Mouse (Mus musculus) layer of hippocampus, adult 8-10 months (tissue): Measurements from ENCODE around the gene Tsen34. TPM values are rescaled to one million over a fixed set of nuclear protein-coding genes. Genes with fewer than 3 reads are reported as not detected.

Experiments
- DNase-seq, 2 experiments: peaks; one replicate each; pipeline ENCODE4 v3.0.0; 2022; ENCODE audit warnings: low spot score in 2 of 2
- total RNA-seq, 4 experiments: library from RNA; stranded (reverse); gene quantifications; 2 replicates each; pipeline ENCODE4 v1.2.4; 2022

Gene Tsen34
- 10 to 100 TPM; 81.0 to 88.0 (median 82.8) TPM for total RNA-seq

DNA sequence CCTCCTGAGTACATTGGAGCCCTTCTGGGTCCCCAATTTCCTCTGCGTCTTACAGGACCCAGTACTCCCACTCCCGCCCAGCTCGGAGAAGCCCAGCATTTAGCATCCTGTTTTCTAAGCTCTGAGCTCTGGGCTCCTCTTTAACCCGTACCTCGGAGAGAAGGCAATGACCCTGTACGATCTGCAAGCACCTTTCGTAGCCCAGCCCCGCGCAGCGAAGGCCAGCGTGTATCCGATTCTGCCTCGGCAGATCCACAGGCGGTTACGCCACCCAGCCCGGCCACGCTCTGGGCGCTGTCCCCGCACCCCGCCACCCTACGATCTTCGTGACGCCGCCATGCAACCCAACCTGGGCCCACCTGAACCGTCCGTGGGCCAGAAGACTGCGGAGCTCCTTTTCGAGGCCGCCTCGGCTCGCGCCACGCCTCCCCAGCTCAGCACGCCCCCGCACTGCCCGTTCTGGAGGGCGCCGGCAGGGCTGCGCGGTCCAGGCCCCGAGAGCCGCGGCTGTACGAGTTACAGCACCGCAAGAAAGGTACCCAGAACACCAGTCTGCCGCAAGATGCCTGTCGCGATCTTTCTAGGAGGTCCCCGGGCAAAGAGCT, at the start of gene Tsen34:
TSS of gene Tsen34 (plus strand) at position 482 of the 605 bp plus-strand sequence.
- DNase-seq, result no peak

- no peak for DNase-seq
Measured at GRCm38 (mm10) chr7:3643412-3643811, 49.3 kb upstream of the Tsen34 start.

GRCm38 (mm10) chr7:3643843-3644242, 48.8 kb upstream of the Tsen34 start:
- DNase-seq, result no peak

DNA sequence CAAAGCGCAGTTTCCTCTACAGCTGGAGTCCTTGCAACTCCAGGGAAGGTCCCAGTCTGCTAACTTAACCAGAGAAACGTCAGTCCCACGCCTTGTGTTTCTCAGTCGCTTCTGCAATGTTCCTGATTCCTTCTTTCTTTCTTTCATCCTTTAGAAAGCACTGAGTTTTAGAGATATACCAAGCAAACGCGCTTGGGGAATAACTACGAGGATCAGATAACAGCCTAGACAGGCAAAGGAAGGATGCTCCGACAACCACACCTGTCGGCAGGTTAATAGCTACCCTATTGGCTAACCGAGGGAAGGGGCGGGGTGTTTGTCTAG, 48.4 kb upstream of the Tsen34 start:
- no peak for DNase-seq

DNA sequence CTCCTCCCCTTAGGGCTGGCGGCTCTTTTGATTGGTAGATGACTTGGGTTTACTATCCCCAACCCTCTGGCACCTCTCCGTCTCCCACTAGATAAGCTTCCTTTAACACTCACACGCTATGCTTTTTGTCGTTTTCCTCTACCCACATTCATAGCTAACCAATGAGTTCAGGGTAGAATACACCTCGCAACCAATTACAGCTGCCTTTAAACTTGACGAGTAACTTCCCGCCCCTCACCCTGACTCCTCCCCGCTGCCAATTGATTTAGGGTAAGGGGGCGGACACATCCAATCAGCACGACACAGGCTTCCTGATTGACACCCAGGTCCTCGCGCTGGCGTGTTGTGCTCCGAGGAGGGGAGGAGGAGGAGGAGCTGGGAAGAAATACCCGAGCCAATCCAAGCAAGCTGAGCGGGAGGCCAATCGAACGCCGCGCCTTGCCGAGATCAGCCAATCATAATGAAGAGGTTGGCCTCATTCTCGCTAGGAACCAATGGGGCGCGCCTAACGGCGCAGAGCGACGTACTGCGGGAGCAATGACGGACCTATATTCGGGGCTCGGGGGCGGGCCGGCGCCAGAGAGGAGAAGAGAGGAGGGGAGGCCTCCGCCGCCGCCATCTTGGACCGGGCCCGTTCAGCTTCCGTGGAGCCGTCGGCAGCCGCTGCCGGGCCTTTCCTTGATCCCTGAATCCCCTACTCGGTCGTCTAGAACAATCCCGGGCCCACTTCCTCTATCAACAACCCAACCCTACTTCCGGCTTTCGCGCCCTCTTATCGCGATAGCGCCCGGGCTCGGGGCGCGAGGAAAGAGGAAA, 47.8 kb upstream of the Tsen34 start, which contains the start of gene Cnot3:
TSS of gene Cnot3 (plus strand) at position 597 of the 816 bp plus-strand sequence.
- DNase-seq, result peak; percentile 100

- peak in 1 of 2 experiments; percentile 37 for DNase-seq
Measured at GRCm38 (mm10) chr7:3645488-3646025, 47.1 kb upstream of the Tsen34 start.

DNA sequence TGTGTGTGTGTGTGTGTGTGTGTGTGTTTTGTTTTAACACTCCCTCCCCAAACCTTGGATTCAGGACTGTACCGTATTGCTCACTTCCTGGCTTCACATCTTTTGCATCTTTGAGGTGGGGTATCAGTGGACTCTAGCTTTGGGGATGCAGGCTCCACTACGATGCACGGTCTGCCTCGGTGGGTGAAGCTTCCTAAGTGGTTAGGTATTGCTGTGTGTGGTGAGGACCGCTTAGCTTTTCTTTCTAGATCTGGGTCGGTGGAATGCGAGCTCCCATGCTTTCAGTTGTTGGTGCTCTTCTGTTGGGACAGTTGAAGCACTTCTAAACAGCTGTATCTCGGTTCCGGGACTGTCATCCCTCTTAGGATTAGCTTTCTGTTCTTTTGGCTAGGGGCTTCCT, 46.5 kb upstream of the Tsen34 start:
- DNase-seq, result no peak

DNA sequence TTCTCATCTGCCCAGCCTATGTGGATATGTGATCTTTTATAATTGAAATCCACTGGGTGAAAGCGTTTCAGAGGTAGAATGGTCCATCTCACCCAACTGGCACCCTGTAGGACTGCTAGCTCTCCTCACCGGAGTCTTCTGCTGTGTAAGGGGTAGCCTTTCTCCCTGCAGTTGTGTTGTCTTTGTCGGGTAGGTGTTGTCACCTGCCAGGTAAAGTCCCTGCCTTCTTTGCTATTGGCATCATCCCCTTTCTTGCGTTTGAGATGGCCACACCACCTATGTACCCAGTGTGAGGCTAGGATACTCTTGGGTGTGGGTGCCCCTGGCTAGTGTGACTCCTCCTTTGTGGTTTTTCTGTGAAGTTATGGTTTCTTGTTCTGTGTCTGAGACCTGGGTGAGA, 46.0 kb upstream of the Tsen34 start:
- DNase-seq, result no peak

- no peak for DNase-seq
Measured at GRCm38 (mm10) chr7:3656966-3657365, 35.7 kb upstream of the Tsen34 start.

- no peak for DNase-seq
Measured at GRCm38 (mm10) chr7:3658578-3658977, 34.1 kb upstream of the Tsen34 start.

- DNase-seq, result no peak
Measured at GRCm38 (mm10) chr7:3664524-3665214, 28.0 kb upstream of the Tsen34 start.

DNA sequence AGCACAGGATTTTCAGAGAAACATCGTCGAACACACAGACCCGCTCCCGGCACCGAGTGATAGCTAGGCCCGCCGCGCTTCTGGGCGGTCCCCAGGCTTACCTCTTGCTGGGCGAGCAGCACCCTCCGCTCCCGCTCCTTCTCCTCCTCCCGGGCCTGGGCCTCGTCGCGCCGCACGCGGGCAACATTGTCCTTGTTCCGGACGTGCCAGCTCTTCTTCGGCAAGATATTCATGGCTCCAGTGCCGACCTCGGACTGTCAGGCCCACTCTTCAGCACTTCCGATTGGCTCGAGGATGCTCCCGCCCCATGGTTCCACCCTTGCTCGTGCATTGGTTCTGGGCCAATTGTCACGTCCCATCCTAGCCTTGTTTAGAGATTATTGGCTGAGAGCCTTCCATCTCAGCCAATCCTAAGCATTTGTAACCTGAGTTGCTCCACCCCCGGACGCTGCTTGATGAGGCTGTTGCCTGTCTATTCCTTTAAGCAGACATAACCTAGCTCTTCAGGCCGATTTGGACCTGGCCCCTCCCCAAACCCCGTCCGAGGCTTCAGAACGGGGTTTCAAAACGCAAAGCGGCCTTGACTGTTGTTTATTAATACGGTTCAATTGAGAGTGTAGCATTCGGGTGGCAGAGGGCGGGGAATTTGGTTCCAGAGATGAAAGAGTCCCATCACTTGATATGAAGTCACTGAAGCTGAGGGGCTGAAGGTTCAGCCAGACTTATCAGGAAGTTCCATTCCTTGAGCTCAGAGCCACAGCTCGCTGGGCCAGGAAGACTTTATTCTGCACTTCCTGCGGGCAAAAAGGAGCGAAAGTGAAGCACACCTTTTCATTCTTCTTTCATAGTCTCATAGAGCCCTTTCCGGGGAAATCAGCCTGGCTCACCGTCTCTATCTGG, 27.2 kb upstream of the Tsen34 start, which contains the start of gene Leng1:
TSS of gene Leng1 (minus strand) at position 626 of the 900 bp plus-strand sequence.
- peak; percentile 97 for DNase-seq

GRCm38 (mm10) chr7:3666921-3667391, 25.7 kb upstream of the Tsen34 start:
- DNase-seq, result no peak

- DNase-seq, result peak; percentile 62 to 84
Measured at GRCm38 (mm10) chr7:3674507-3675227, 18.0 kb upstream of the Tsen34 start.

- no peak for DNase-seq
Measured at GRCm38 (mm10) chr7:3675228-3675548, 17.5 kb upstream of the Tsen34 start.

- DNase-seq, result no peak
Measured at GRCm38 (mm10) chr7:3676371-3676770, 16.3 kb upstream of the Tsen34 start.

GRCm38 (mm10) chr7:3677342-3677741, 15.3 kb upstream of the Tsen34 start, which contains the start of gene Tmc4:
Tmc4 (minus strand) TSS chr7:3677553.
- no peak for DNase-seq

- DNase-seq, result no peak
Measured at GRCm38 (mm10) chr7:3683908-3684550, 8.6 kb upstream of the Tsen34 start.

- no peak for DNase-seq
Measured at GRCm38 (mm10) chr7:3684698-3685097, 8.0 kb upstream of the Tsen34 start.
